In the genomic region with DNA sequence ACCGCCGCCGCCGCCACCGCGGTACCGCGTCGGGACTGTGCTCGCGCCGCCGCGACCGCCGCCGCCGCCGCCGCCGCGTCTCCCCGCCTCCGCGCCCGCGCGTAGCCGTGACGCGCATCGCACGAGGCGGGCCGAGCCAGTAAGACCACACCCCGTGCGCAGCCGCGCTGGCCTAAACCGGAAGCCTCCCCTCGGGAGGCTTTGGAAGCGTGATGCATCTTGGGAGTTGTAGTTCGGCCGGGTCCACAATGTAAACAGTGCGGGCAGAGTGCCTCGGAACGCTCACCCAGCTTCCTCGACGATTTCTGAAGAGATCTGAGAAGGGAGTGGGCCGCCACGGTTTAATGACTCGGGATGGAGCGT, we compare ENCODE assay signal across 8 mouse cellular contexts. TPM values are rescaled to one million over a fixed set of nuclear protein-coding genes. Genes with fewer than 3 reads are reported as not detected.
DNase-seq lines count a peak whose midpoint lies in the region; ATAC-seq and TF ChIP-seq lines count a peak whose summit lies in the region.

No protein-coding gene starts in this region.

- H3K9me3 ChIP-seq in heart, embryonic 15.5 days (replicated peaks): no peaks in the 10 kb centered on the region
- H3K9me3 ChIP-seq in liver, embryonic 14.5 days (ENCODE audit: control insufficient read depth, low read length): no peaks in the 10 kb centered on the region
- H3K9me3 ChIP-seq in neural tube, embryonic 11.5 days (ENCODE audit: control insufficient read depth, low read length): no peaks in the 10 kb centered on the region
- H3K9me3 ChIP-seq in stomach, postnatal 0 days (ENCODE audit: control insufficient read depth, low read length): no peaks in the 10 kb centered on the region

- H3K9ac ChIP-seq in heart, embryonic 15.5 days: peak overlapping the region; percentile 87
- peak overlapping the region; percentile 95 for H3K9ac ChIP-seq in liver, embryonic 14.5 days (replicated peaks)
- H3K9ac ChIP-seq in neural tube, embryonic 11.5 days (ENCODE audit: low read length): peak overlapping the region; percentile 87
- H3K9ac ChIP-seq in stomach, postnatal 0 days (ENCODE audit: low read length): peak overlapping the region; percentile 95

- TF ChIP-seq EP300 in liver, embryonic 14.5 days (IDR thresholded peaks at IDR 0.05; ENCODE audit: low read depth): no peak
- no peak for TF ChIP-seq EP300 in stomach, postnatal 0 days (optimal IDR thresholded peaks at IDR 0.05)

- peak; percentile 98 for DNase-seq in CD4-positive, CD25-positive, alpha-beta regulatory T cell, adult 2 months (ENCODE audit: low read depth, low spot score)
- peak; percentile 86 for DNase-seq in fibroblast of lung, adult 2 months (ENCODE audit: low read depth)
- DNase-seq in kidney, postnatal 25 days: peak; percentile 97 to 98
- DNase-seq in liver, embryonic 14.5 days (ENCODE audit: low read depth in 3 of 3, low spot score in 3 of 3): peak; percentile 96
- DNase-seq in neural tube, embryonic 11.5 days (ENCODE audit: low spot score): peak; percentile 98
- peak; percentile 96 for DNase-seq in stomach, postnatal 0 days (ENCODE audit: low spot score)

- WGBS in heart, embryonic 15.5 days: under 1% methylated on average over 40 of the region's 53 CpGs
- under 1% methylated on average over 50 of the region's 53 CpGs for WGBS in liver, embryonic 14.5 days (ENCODE audit: insufficient replicate concordance)
- WGBS in neural tube, embryonic 11.5 days: 0% methylated on average over 36 of the region's 53 CpGs
- WGBS in stomach, postnatal 0 days: under 1% methylated on average over 53 of the region's 53 CpGs

- H3K4me1 ChIP-seq in brown adipose tissue, adult 24 weeks (ENCODE audit: control insufficient read depth, insufficient read depth, insufficient read length, low read length): peaks cover 21% of the 10 kb centered on the region
- peaks cover 16% of the 10 kb centered on the region for H3K4me1 ChIP-seq in heart, embryonic 15.5 days (replicated peaks)
- H3K4me1 ChIP-seq in liver, embryonic 14.5 days (replicated peaks; ENCODE audit: control insufficient read depth in 2 of 2, insufficient read depth in 2 of 2, low read length in 1 of 2): peaks cover 12 to 16% of the 10 kb centered on the region in 2 experiments
- H3K4me1 ChIP-seq in neural tube, embryonic 11.5 days (ENCODE audit: control insufficient read depth, insufficient read depth, low read length): peaks cover 4% of the 10 kb centered on the region
- H3K4me1 ChIP-seq in stomach, postnatal 0 days (replicated peaks; ENCODE audit: control insufficient read depth, insufficient read depth): no peaks in the 10 kb centered on the region

- H3K27ac ChIP-seq in brown adipose tissue, adult 24 weeks (replicated peaks; ENCODE audit: low read depth, low read length): peak overlapping the region; percentile 45
- peak overlapping the region; percentile 91 for H3K27ac ChIP-seq in heart, embryonic 15.5 days
- H3K27ac ChIP-seq in liver, embryonic 14.5 days: peak overlapping the region; percentile 77
- H3K27ac ChIP-seq in neural tube, embryonic 11.5 days (ENCODE audit: low read depth, low read length): peak overlapping the region; percentile 91
- peak overlapping the region; percentile 95 for H3K27ac ChIP-seq in stomach, postnatal 0 days (replicated peaks)

- H3K27me3 ChIP-seq in heart, embryonic 15.5 days: no peaks in the 10 kb centered on the region
- H3K27me3 ChIP-seq in liver, embryonic 14.5 days (ENCODE audit: control insufficient read depth, insufficient read depth, low read length): no peaks in the 10 kb centered on the region
- H3K27me3 ChIP-seq in neural tube, embryonic 11.5 days (ENCODE audit: control insufficient read depth, insufficient read depth, low read length): no peaks in the 10 kb centered on the region
- H3K27me3 ChIP-seq in stomach, postnatal 0 days (ENCODE audit: control insufficient read depth, insufficient read depth, low read length): no peaks in the 10 kb centered on the region

- H3K4me3 ChIP-seq in brown adipose tissue, adult 24 weeks (ENCODE audit: insufficient read depth, low read depth, low read length): peak overlapping the region; percentile 95
- H3K4me3 ChIP-seq in heart, embryonic 15.5 days: peak overlapping the region; percentile 77
- peak overlapping the region; percentile 92 to 98 for H3K4me3 ChIP-seq in liver, embryonic 14.5 days (ENCODE audit: insufficient read depth in 1 of 2, low read depth in 2 of 2, low read length in 2 of 2)
- H3K4me3 ChIP-seq in neural tube, embryonic 11.5 days (ENCODE audit: low read depth, low read length): peak overlapping the region; percentile 83
- H3K4me3 ChIP-seq in stomach, postnatal 0 days (ENCODE audit: low read depth, low read length): peak overlapping the region; percentile 78

- peak; percentile 100 for ATAC-seq in heart, embryonic 15.5 days (replicated peaks; ENCODE audit: insufficient number of reproducible peaks, insufficient read depth, low FRiP score, low read depth)
- ATAC-seq in liver, embryonic 14.5 days (ENCODE audit: insufficient read depth): peak; percentile 98
- peak; percentile 98 for ATAC-seq in neural tube, embryonic 11.5 days (ENCODE audit: insufficient read depth, low FRiP score, low TSS enrichment)
- ATAC-seq in stomach, postnatal 0 days (ENCODE audit: low FRiP score, low TSS enrichment): peak; percentile 98

- TF ChIP-seq CTCF in liver, embryonic 14.5 days (IDR thresholded peaks at IDR 0.05; ENCODE audit: low read depth): no peak
- no peak for TF ChIP-seq CTCF in stomach, postnatal 0 days (IDR thresholded peaks at IDR 0.05; ENCODE audit: low read depth)

- no peaks in the 10 kb centered on the region for H3K36me3 ChIP-seq in heart, embryonic 15.5 days
- H3K36me3 ChIP-seq in liver, embryonic 14.5 days (replicated peaks; ENCODE audit: control insufficient read depth, insufficient read depth, low read depth): no peaks in the 10 kb centered on the region; the same call in 1 of the 2 replicates
- H3K36me3 ChIP-seq in neural tube, embryonic 11.5 days (ENCODE audit: control insufficient read depth, insufficient read depth, low read length): no peaks in the 10 kb centered on the region
- no peaks in the 10 kb centered on the region for H3K36me3 ChIP-seq in stomach, postnatal 0 days (ENCODE audit: control insufficient read depth, insufficient read depth, low read length)

- H3K4me2 ChIP-seq in heart, embryonic 15.5 days: peak overlapping the region; percentile 81
- peak overlapping the region; percentile 84 for H3K4me2 ChIP-seq in liver, embryonic 14.5 days (ENCODE audit: low read depth)
- peak overlapping the region; percentile 81 for H3K4me2 ChIP-seq in neural tube, embryonic 11.5 days (ENCODE audit: low read depth)
- peak overlapping the region; percentile 49 for H3K4me2 ChIP-seq in stomach, postnatal 0 days (replicated peaks; ENCODE audit: low read depth)

RNA-seq across cellular contexts. Expression of a gene that starts 28.9 kb away (rescaled TPM):
- 370 and 390 TPM in 2 replicates for polyA plus RNA-seq in brown adipose tissue, adult 24 weeks (2012; ENCODE audit: insufficient read depth, insufficient read length, missing spikeins)
- 31.2 and 33.9 TPM in 2 replicates for polyA plus RNA-seq in heart, embryonic 15.5 days (2015; fragmentation: Nextera tagmentation; extraction: Ambion mirVana)
- polyA plus RNA-seq in liver, embryonic 14.5 days (2012; rRNA removed): 16.5 and 18.4 TPM in 2 replicates
- polyA plus RNA-seq in liver, embryonic 14.5 days (2014; fragmentation: Nextera tagmentation; extraction: Ambion mirVana): 17.7 and 19.2 TPM in 2 replicates
- 20.6 and 21.7 TPM in 2 replicates for polyA plus RNA-seq in neural tube, embryonic 11.5 days (2014; fragmentation: Nextera tagmentation; extraction: Ambion mirVana)
- polyA plus RNA-seq in stomach, postnatal 0 days (2015; fragmentation: Nextera tagmentation; extraction: Ambion mirVana): 80.7 and 90.5 TPM in 2 replicates

RNA-seq across cellular contexts. Expression of a gene that starts 58.1 kb away (rescaled TPM):
- 0.54 TPM in 1 of 2 replicates, not detected in the other for polyA plus RNA-seq in brown adipose tissue, adult 24 weeks (2012; ENCODE audit: insufficient read depth, insufficient read length, missing spikeins)
- 0.10 and 0.25 TPM in 2 replicates for polyA plus RNA-seq in heart, embryonic 15.5 days (2015; fragmentation: Nextera tagmentation; extraction: Ambion mirVana)
- polyA plus RNA-seq in liver, embryonic 14.5 days (2012; rRNA removed): 0.02 and 0.08 TPM in 2 replicates
- polyA plus RNA-seq in liver, embryonic 14.5 days (2014; fragmentation: Nextera tagmentation; extraction: Ambion mirVana): 0.04 TPM in 1 of 2 replicates, not detected in the other
- polyA plus RNA-seq in neural tube, embryonic 11.5 days (2014; fragmentation: Nextera tagmentation; extraction: Ambion mirVana): 0.19 and 0.28 TPM in 2 replicates
- 0.08 TPM in 2 replicates for polyA plus RNA-seq in stomach, postnatal 0 days (2015; fragmentation: Nextera tagmentation; extraction: Ambion mirVana)

Comparison
In these comparisons a context has a peak if more than half of its experiments do, and no peak if none do; other contexts are left out.
1. Peak in every context shown above with its lines: DNase-seq, ATAC-seq, H3K4me3 ChIP-seq and H3K27ac ChIP-seq.
2. H3K27ac ChIP-seq: peak in every context shown above with its lines; median percentile 95 in stomach, postnatal 0 days; 91 in heart, embryonic 15.5 days; 91 in neural tube, embryonic 11.5 days; 77 in liver, embryonic 14.5 days; 45 in brown adipose tissue, adult 24 weeks.